Mouse (Mus musculus): ENCODE measurements at regions not wholly inside any gene's neighbourhood (a gene's known extent, or its start where the extent isn't known, plus 50 kb on each side); places are given as distances from the start of the nearest gene placed in this dataset.

GRCm38 (mm10) chr8:89758695-89759094 lies 589.4 kb downstream of the Tox3 start:
- ATAC-seq (ENCODE audit: insufficient number of reproducible peaks, insufficient read depth, low FRiP score, low TSS enrichment, low read depth), result no peak
- Histone ChIP-seq H3K4me3 (replicated peaks) (no peak overlapping the region), H3K9ac (replicated peaks) (no peak overlapping the region), H3K9me3 (no peaks in the 10 kb centered on the region), H3K27me3 (peaks cover 5% of the 10 kb centered on the region; the same call in 1 of the 2 replicates), H3K4me1 (replicated peaks) (peaks cover 27% of the 10 kb centered on the region), H3K4me2 (peak overlapping the region; percentile 18; the same call in 1 of the 2 replicates), H3K36me3 (no peaks in the 10 kb centered on the region), H3K27ac (no peak overlapping the region)
- 28% methylated on average over 10 of the region's 10 CpGs for WGBS

DNA sequence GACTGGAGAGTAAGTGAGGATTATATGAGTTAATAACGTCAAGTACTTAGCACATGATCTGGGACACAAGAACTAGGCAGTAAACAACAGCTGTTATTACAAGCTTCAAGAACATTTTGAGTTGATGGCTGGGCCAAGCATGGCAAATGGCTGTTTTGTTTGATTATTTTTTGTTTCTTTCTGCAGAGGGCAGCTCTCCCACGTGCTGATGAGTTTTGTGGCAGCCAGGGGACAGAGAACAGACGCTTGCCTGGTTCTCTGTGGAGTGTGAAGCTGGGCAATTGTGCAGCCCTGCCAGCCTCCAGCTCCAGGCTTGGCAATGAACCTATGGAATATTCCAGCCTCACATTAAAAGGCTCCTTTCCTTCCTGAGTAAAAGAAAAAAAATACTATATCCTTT lies 592.2 kb downstream of the Tox3 start:
- Histone ChIP-seq H3K36me3 (no peaks in the 10 kb centered on the region), H3K27me3 (peaks cover 5% of the 10 kb centered on the region; the same call in 1 of the 2 replicates), H3K4me1 (replicated peaks) (peaks cover 27% of the 10 kb centered on the region), H3K9ac (replicated peaks) (no peak overlapping the region), H3K4me2 (no peak overlapping the region), H3K4me3 (replicated peaks) (no peak overlapping the region), H3K9me3 (no peaks in the 10 kb centered on the region), H3K27ac (peak overlapping the region; percentile 42; the same call in 1 of the 2 replicates)
- ATAC-seq (ENCODE audit: insufficient number of reproducible peaks, insufficient read depth, low FRiP score, low TSS enrichment, low read depth), result no peak
- 44% methylated on average over 3 of the region's 3 CpGs for WGBS

- no peak overlapping the region for H3K9ac ChIP-seq (replicated peaks)
- no peaks in the 10 kb centered on the region for H3K27me3 ChIP-seq
- WGBS, result 73% methylated on average over 3 of the region's 3 CpGs
- no peak overlapping the region for H3K4me3 ChIP-seq (replicated peaks)
- no peak overlapping the region for H3K27ac ChIP-seq
- H3K36me3 ChIP-seq, result no peaks in the 10 kb centered on the region
- no peak for ATAC-seq (ENCODE audit: insufficient number of reproducible peaks, insufficient read depth, low FRiP score, low TSS enrichment, low read depth)
- H3K9me3 ChIP-seq, result no peaks in the 10 kb centered on the region
- no peak overlapping the region for H3K4me2 ChIP-seq
- H3K4me1 ChIP-seq (replicated peaks), result peaks cover 3% of the 10 kb centered on the region; the same call in 1 of the 2 replicates
Measured at GRCm38 (mm10) chr8:89751201-89751600, 596.9 kb downstream of the Tox3 start.

GRCm38 (mm10) chr8:89747726-89748125 lies 600.4 kb downstream of the Tox3 start:
- H3K9me3 ChIP-seq, result no peaks in the 10 kb centered on the region
- 0 out of 2 replicates have a peak, but pooled peaks cover 2% of the 10 kb centered on the region for H3K4me1 ChIP-seq (replicated peaks)
- no peak overlapping the region for H3K27ac ChIP-seq
- H3K9ac ChIP-seq (replicated peaks), result no peak overlapping the region
- H3K27me3 ChIP-seq, result peaks cover 3% of the 10 kb centered on the region; the same call in 1 of the 2 replicates
- WGBS, result 84% methylated on average over 4 of the region's 4 CpGs
- no peak for ATAC-seq (ENCODE audit: insufficient number of reproducible peaks, insufficient read depth, low FRiP score, low TSS enrichment, low read depth)
- no peaks in the 10 kb centered on the region for H3K36me3 ChIP-seq
- no peak overlapping the region for H3K4me2 ChIP-seq
- no peak overlapping the region for H3K4me3 ChIP-seq (replicated peaks)

- no peak overlapping the region for H3K4me2 ChIP-seq
- no peaks in the 10 kb centered on the region for H3K36me3 ChIP-seq
- WGBS, result 74% methylated on average over 11 of the region's 11 CpGs
- no peaks in the 10 kb centered on the region for H3K9me3 ChIP-seq
- H3K4me3 ChIP-seq (replicated peaks), result no peak overlapping the region
- no peak overlapping the region for H3K27ac ChIP-seq
- peaks cover 8% of the 10 kb centered on the region; the same call in 1 of the 2 replicates for H3K27me3 ChIP-seq
- H3K4me1 ChIP-seq (replicated peaks), result 0 out of 2 replicates have a peak, but pooled peaks cover 2% of the 10 kb centered on the region
- no peak for ATAC-seq (ENCODE audit: insufficient number of reproducible peaks, insufficient read depth, low FRiP score, low TSS enrichment, low read depth)
- no peak overlapping the region for H3K9ac ChIP-seq (replicated peaks)
Measured at GRCm38 (mm10) chr8:89744267-89745028, 603.7 kb downstream of the Tox3 start.

- Histone ChIP-seq H3K4me3 (replicated peaks) (no peak overlapping the region), H3K9ac (replicated peaks) (no peak overlapping the region), H3K4me1 (replicated peaks) (no peaks in the 10 kb centered on the region), H3K4me2 (no peak overlapping the region), H3K36me3 (no peaks in the 10 kb centered on the region), H3K27ac (no peak overlapping the region), H3K27me3 (peaks cover 8% of the 10 kb centered on the region; the same call in 1 of the 2 replicates), H3K9me3 (no peaks in the 10 kb centered on the region)
- WGBS, result 87% methylated on average over 3 of the region's 3 CpGs
- no peak for ATAC-seq (ENCODE audit: insufficient number of reproducible peaks, insufficient read depth, low FRiP score, low TSS enrichment, low read depth)
Measured at GRCm38 (mm10) chr8:89738657-89739056, 609.5 kb downstream of the Tox3 start.

GRCm38 (mm10) chr8:89737636-89738035 lies 610.5 kb downstream of the Tox3 start:
- Histone ChIP-seq H3K4me1 (replicated peaks) (no peaks in the 10 kb centered on the region), H3K27me3 (peaks cover 4% of the 10 kb centered on the region; the same call in 1 of the 2 replicates), H3K9ac (replicated peaks) (no peak overlapping the region), H3K27ac (no peak overlapping the region), H3K4me3 (replicated peaks) (no peak overlapping the region), H3K4me2 (no peak overlapping the region), H3K9me3 (no peaks in the 10 kb centered on the region), H3K36me3 (no peaks in the 10 kb centered on the region)
- ATAC-seq (ENCODE audit: insufficient number of reproducible peaks, insufficient read depth, low FRiP score, low TSS enrichment, low read depth), result no peak
- WGBS, result 89% methylated on average over 1 of the region's 1 CpGs

GRCm38 (mm10) chr8:89727252-89727651 lies 620.9 kb downstream of the Tox3 start:
- H3K27me3 ChIP-seq, result no peaks in the 10 kb centered on the region
- H3K36me3 ChIP-seq, result no peaks in the 10 kb centered on the region
- no peak overlapping the region for H3K4me2 ChIP-seq
- H3K9ac ChIP-seq (replicated peaks), result no peak overlapping the region
- no peak overlapping the region for H3K4me3 ChIP-seq (replicated peaks)
- 92% methylated on average over 6 of the region's 6 CpGs for WGBS
- no peak overlapping the region for H3K27ac ChIP-seq
- H3K9me3 ChIP-seq, result no peaks in the 10 kb centered on the region
- ATAC-seq (ENCODE audit: insufficient number of reproducible peaks, insufficient read depth, low FRiP score, low TSS enrichment, low read depth), result no peak
- H3K4me1 ChIP-seq (replicated peaks), result no peaks in the 10 kb centered on the region

GRCm38 (mm10) chr8:89721684-89722305 lies 626.3 kb downstream of the Tox3 start:
- no peak for ATAC-seq (ENCODE audit: insufficient number of reproducible peaks, insufficient read depth, low FRiP score, low TSS enrichment, low read depth)
- H3K36me3 ChIP-seq, result no peaks in the 10 kb centered on the region
- no peak overlapping the region for H3K4me3 ChIP-seq (replicated peaks)
- H3K4me1 ChIP-seq (replicated peaks), result peaks cover 9% of the 10 kb centered on the region
- no peak overlapping the region for H3K27ac ChIP-seq
- no peaks in the 10 kb centered on the region for H3K9me3 ChIP-seq
- no peak overlapping the region for H3K9ac ChIP-seq (replicated peaks)
- H3K4me2 ChIP-seq, result no peak overlapping the region
- 51% methylated on average over 5 of the region's 5 CpGs for WGBS
- H3K27me3 ChIP-seq, result 0 out of 2 replicates have a peak, but pooled peaks cover 4% of the 10 kb centered on the region

DNA sequence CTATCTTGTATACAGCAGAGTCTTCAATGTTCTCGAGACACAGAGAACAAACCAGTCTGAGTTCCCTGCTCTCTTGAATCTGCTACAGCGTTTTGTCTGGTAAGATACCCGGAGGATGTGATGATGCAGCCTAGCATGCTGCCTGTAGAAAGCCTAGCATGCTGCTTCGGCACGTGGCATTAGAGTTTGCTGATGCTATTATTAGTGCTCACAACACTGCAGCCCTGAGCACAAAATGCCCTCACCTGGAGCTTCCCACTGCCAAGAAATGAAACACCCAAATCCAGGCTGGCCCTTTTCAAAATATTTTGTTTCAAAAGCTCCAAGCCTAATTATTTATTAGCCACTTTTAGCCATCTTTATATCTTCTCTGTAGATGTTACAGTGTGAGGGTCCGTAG lies 634.3 kb downstream of the Tox3 start:
- Histone ChIP-seq H3K9me3 (no peaks in the 10 kb centered on the region), H3K4me1 (replicated peaks) (no peaks in the 10 kb centered on the region), H3K27ac (no peak overlapping the region), H3K36me3 (no peaks in the 10 kb centered on the region), H3K9ac (replicated peaks) (no peak overlapping the region), H3K27me3 (0 out of 2 replicates have a peak, but pooled peaks cover 4% of the 10 kb centered on the region), H3K4me2 (no peak overlapping the region), H3K4me3 (replicated peaks) (no peak overlapping the region)
- no peak for ATAC-seq (ENCODE audit: insufficient number of reproducible peaks, insufficient read depth, low FRiP score, low TSS enrichment, low read depth)
- 80% methylated on average over 6 of the region's 6 CpGs for WGBS

- no peak for ATAC-seq (ENCODE audit: insufficient number of reproducible peaks, insufficient read depth, low FRiP score, low TSS enrichment, low read depth)
- H3K9me3 ChIP-seq, result no peaks in the 10 kb centered on the region
- H3K4me3 ChIP-seq (replicated peaks), result no peak overlapping the region
- H3K9ac ChIP-seq (replicated peaks), result no peak overlapping the region
- H3K4me2 ChIP-seq, result no peak overlapping the region
- H3K4me1 ChIP-seq (replicated peaks), result no peaks in the 10 kb centered on the region
- no peak overlapping the region for H3K27ac ChIP-seq
- H3K27me3 ChIP-seq, result no peaks in the 10 kb centered on the region
- WGBS, result 49% methylated on average over 5 of the region's 5 CpGs
- no peaks in the 10 kb centered on the region for H3K36me3 ChIP-seq
Measured at GRCm38 (mm10) chr8:89707341-89707928, 640.7 kb downstream of the Tox3 start.
